20 mouse cellular contexts compared by ENCODE assay signal in genomic region chr1:106598292-106598583, GRCm38 (mm10).
"Had no signal": no experiment of that assay in that cellular context is flagged by ENCODE, and none has a peak within 500 bp of the region (broad histone marks: within the 10 kb centered on the region; RNA-seq: fewer than 3 reads in every experiment).

No protein-coding gene starts in this region.

- H3K27me3 ChIP-seq: intestine, embryonic 15.5 days; liver, embryonic 13.5 days; megakaryocyte, embryonic 14.5 days; neural tube, embryonic 12.5 days; neural tube, embryonic 15.5 days had no signal

- H3K4me3 ChIP-seq: intestine, embryonic 15.5 days; left cerebral cortex, adult 2 months; liver, embryonic 13.5 days; megakaryocyte, embryonic 14.5 days; midbrain, embryonic 10.5 days; neural tube, embryonic 12.5 days; neural tube, embryonic 15.5 days had no signal

- DNase-seq: kidney, adult 11 months; kidney, adult 9 months; kidney, postnatal 25 days; layer of hippocampus, postnatal 36 days; liver, embryonic 13.5 days; lung, adult 2 months; lung, postnatal 14 days; midbrain, embryonic 14.5 days; right cerebral cortex, adult 18-20 months; right cerebral cortex, postnatal 14 days; right cerebral cortex, postnatal 4 days; thymus, adult 2 months; thymus, postnatal 25 days had no signal

- H3K27ac ChIP-seq: intestine, embryonic 15.5 days; left cerebral cortex, adult 2 months; liver, embryonic 13.5 days; midbrain, embryonic 10.5 days; neural tube, embryonic 12.5 days; neural tube, embryonic 15.5 days; stomach, postnatal 0 days had no signal

- ATAC-seq: intestine, embryonic 15.5 days had no signal

- H3K9me3 ChIP-seq: intestine, embryonic 15.5 days; liver, embryonic 13.5 days; megakaryocyte, embryonic 14.5 days; midbrain, embryonic 10.5 days; neural tube, embryonic 12.5 days; neural tube, embryonic 15.5 days had no signal

- H3K36me3 ChIP-seq: intestine, embryonic 15.5 days; liver, embryonic 13.5 days; midbrain, embryonic 10.5 days; neural tube, embryonic 12.5 days; neural tube, embryonic 15.5 days had no signal

- H3K4me2 ChIP-seq: intestine, embryonic 15.5 days; liver, embryonic 13.5 days; neural tube, embryonic 12.5 days; neural tube, embryonic 15.5 days had no signal

- H3K4me1 ChIP-seq: liver, embryonic 13.5 days had no signal

- H3K9ac ChIP-seq: intestine, embryonic 15.5 days; liver, embryonic 13.5 days; neural tube, embryonic 12.5 days; neural tube, embryonic 15.5 days had no signal
